Mouse (Mus musculus): ENCODE measurements around the gene Psmb8.
A peak's percentile ranks its signal among the peaks of the same experiment; 100 is the strongest.
"Not testable (repeated sequence)": the region's sequence is repeated elsewhere in the genome, so short reads cannot be mapped to it uniquely, and the experiment has no call there.

Gene Psmb8

DNA sequence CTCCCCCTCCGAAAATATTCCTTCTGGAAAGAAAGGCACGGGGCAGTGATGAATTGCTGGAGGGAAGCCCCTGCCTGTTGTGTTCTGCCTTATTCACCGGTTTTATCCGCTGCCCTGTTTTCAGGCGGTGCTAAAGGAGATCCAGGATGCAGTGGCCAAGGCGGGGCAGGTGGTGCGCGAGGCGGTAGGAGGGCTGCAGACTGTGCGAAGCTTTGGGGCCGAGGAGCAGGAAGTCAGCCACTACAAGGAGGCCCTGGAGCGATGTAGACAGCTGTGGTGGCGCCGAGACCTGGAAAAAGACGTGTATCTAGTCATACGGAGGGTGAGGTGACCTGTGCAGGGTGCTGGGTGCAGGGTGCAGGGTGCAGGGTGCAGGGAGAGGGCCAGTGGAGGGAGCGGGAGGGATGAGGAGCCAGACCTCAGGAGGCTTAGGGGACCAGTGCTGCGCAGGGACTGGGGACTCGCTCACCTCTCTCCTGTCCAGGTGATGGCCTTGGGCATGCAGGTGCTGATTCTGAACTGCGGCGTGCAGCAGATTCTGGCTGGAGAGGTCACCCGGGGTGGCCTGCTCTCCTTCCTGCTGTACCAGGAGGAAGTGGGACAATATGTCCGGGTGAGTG is 14.3 kb downstream of the Psmb8 start:
- DNase-seq (ENCODE audit: low spot score in 2 of 2): peak in 1 of 2 experiments; percentile 42

DNA sequence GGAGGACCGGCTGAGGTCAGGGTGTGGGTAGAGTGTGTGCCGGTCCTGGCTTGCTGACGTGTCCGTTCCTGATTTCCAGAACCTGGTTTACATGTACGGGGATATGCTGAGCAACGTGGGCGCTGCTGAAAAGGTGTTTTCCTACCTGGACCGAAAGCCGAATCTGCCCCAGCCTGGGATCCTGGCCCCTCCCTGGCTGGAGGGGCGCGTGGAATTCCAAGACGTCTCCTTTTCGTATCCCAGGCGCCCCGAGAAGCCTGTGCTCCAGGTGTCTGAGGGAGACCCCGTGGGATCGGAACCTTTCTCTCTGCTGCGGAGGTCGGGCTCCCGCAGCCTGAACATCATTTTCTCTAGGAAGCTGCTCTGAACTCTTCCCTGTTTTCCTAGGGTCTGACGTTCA is 16.4 kb downstream of the Psmb8 start:
- peak in 1 of 2 experiments; percentile 10 for DNase-seq (ENCODE audit: low spot score in 2 of 2)

DNA sequence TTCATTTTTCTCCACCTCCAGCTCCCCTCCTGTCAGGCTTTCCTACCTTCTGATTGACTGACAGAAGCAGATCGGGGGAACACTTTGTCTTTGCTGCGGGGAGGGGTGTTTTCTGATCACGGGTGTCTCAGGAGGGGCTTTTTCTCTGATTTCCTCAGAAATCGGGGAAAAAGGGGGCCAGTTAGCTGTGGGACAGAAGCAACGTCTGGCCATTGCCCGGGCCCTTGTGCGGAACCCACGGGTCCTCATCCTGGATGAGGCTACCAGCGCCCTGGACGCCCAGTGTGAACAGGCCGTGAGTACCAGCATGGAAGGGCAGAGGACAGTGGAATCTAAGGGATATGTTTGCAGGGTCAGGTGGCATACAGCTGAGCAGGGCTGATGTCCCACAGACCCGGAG is 17.7 kb downstream of the Psmb8 start:
- peak in 1 of 2 experiments; percentile 8 for DNase-seq (ENCODE audit: low spot score in 2 of 2)

DNA sequence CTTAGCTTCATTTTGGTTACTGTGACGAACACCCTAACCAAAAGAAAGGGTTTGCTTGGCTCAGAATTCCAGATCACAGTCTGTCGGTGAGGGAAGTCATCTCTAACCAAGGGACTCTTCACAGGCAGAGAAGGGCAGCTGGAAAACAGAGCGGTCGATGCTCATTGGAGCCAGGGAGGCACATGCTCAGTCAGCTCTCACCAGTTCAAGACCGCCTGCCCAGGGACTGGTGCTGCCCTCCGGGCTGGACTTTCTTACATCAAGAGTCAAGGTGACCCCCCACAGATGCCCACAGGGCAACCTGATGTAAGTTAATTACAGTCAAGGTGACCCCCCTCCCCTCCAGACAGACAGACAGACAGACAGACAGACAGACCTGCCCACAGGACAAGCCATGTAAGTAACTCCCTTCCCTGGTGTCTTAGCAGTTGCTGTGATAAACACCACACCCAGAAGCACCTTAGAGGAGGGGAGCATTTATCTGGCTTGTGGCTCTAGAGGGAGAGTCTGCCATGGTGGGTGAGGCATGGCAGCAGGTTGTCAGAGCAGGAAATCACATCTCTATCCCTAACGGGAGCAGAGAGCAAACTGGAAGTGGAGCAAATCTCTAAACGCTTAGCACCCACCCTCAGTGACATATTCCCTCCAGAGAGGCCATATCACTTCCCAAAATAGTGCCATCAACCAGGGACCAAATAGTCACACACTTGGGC is 19.9 kb downstream of the Psmb8 start:
- DNase-seq (ENCODE audit: low spot score in 2 of 2): peak in 1 of 2 experiments; percentile 11

DNA sequence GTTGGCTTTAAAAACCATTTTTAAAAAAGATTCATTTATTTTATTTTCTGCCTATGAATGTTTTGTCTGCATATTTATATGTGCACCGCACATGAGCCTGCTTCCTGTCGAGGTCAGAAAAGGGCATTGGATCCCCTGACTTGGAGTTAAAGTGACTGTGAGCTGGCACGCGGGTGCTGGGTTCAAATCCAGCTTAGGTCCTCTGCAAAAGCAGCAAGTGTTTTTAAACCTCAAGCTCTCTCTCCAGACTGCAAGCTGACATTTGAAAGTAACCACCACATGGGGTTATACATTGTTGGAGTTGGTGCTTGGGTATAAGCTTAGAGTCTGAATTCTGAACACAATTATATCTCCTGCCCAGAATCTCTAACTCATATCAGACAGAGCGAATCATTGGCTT is 20.5 kb downstream of the Psmb8 start:
- DNase-seq (ENCODE audit: low spot score in 2 of 2): peak in 1 of 2 experiments; percentile 9

DNA sequence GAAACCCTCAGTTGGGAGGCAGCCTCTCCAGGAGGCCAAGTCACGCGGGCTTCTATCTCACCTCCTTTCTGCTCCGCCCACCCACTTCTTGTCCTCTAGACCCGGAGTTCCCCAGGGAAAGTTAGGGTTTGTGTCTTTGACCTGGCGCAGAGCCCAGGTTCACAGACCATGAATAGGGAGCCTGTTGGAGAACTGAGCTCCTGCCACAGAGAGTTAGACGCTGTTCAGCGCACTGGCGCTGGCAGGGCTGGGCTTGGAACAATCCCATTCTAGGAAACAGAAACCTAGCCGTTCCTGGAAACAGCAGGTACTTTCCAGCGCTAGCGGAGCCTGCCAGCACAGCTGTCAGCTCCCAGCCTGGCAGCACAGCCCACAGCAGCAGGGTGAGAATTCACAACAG is 21.2 kb downstream of the Psmb8 start:
- DNase-seq (ENCODE audit: low spot score in 2 of 2): peak in 1 of 2 experiments; percentile 24

DNA sequence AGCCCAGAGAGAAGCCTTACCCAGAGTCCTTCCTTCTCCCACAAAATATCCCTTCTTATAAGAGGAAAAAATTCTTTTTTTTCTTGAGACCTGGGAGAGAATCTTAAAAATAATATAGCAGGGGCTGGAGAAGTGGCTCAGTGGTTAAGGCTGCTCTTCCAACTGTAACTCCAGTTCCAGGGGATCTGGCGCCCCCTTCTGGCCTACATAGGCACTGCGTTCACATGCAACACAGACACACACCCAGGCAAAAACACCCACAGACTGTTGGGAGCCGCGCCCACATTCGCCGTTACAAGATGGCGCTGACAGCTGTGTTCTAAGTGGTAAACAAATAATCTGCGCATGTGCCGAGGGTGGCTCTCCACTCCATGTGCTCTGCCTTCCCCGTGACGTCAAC is 21.6 kb downstream of the Psmb8 start:
- peak; percentile 62 to 84 for DNase-seq (ENCODE audit: low spot score in 2 of 2)

DNA sequence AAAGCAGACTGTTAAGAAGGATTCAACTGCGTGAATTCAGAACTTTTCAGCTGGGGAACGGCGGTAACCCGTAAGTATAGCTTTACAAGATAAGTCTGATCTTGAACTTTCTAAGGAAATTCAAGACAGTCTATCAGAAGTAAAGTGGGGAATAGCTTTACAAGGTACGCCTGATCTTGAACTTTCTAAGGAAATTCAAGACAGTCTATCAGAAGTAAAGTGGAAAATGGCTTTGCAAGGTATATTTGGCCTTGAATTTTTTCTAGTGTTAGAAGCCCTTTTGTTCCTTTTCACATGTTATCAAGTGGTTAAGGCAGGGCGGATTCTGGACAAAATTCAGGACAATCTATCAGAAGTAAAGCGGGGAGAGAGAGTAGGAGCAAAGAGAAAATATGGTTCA is 22.3 kb downstream of the Psmb8 start:
- not testable (repeated sequence) for DNase-seq (ENCODE audit: low spot score in 2 of 2)

DNA sequence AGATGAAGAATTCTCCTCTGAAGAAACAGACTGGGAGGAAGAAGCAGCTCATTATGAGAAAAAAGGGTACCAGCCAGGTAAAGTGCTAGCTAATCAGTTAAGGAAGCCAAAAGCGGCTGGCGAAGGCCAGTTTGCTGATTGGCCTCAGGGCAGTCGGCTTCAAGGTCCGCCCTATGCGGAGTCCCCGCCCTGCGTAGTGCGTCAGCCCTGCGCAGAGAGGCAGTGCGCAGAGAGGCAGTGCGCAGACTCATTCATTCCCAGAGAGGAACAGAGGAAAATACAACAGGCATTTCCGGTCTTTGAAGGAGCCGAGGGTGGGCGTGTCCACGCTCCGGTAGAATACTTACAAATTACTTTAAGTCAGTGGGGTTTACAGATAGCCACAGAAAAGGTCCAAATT is 22.9 kb downstream of the Psmb8 start:
- not testable (repeated sequence) for DNase-seq (ENCODE audit: low spot score in 2 of 2)

DNA sequence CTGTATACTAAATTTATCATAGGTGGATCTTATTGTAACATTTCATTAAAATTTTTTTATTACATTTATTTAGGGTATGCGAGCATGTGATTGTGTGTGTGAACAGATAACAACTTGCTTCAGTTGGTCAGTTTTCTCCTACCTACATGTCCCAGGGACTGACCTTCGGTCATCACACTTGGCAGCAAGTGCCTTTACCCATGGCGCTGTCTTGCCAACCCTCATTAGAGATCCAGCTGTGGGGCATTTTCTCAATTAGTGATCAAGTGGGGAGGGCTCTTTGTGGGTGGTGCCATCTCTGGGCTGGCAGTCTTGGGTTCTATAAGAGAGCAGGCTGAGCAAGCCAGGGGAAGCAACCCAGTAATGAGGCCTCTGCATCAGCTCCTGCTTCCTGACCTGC is 27.3 kb downstream of the Psmb8 start:
- peak in 1 of 2 experiments; percentile 6 for DNase-seq (ENCODE audit: low spot score in 2 of 2)

DNA sequence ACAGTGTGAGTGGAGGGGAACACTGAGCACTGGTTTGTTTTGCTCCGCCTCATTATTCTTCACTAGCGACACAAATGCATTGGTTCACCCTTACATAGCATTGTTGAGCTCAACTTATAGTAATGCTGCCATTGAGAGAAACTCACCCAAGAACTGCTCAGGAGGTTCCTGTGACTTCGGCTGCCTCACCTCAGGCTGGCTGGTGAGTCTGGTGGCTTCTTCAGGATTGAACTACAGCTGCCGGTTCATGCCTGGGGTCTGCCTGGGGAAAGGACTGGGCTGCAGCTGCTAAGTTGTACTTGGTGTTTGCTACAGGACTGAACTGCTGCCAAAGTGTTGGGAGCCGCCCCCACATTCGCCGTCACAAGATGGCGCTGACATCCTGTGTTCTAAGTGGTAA is 27.9 kb downstream of the Psmb8 start:
- DNase-seq (ENCODE audit: low spot score in 2 of 2): peak in 1 of 2 experiments; percentile 8

DNA sequence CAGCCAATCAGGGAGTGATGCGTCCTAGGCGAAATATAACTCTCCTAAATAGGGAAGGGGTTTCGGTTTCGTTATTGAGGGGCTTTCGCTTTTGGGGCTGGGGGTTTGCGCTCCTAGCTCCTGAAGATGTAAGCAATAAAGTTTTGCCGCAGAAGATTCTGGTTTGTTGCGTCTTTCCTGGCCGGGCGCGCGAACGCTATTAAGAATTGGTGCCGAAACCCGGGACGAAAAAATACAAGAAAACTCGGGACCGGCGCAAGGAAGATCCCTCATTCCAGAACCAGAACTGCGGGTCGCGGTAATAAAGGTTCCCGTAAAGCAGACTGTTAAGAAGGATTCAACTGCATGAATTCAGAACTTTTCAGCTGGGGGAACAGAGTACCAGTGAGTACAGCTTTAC is 28.4 kb downstream of the Psmb8 start:
- peak in 1 of 2 experiments; percentile 55 for DNase-seq (ENCODE audit: low spot score in 2 of 2)

DNA sequence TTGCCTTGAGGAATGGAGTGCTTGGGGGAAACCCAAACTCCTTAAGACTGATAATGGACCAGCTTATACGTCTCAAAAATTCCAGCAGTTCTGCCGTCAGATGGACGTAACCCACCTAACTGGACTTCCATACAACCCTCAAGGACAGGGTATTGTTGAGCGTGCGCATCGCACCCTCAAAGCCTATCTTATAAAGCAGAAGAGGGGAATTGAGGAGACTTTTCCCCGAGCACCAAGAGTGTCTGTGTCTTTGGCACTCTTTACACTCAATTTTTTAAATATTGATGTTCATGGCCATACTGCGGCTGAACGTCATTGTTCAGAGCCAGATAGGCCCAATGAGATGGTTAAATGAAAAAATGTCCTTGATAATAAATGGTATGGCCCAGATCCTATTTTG is 33.5 kb downstream of the Psmb8 start:
- peak in 1 of 2 experiments; percentile 10 for DNase-seq (ENCODE audit: low spot score in 2 of 2)

DNA sequence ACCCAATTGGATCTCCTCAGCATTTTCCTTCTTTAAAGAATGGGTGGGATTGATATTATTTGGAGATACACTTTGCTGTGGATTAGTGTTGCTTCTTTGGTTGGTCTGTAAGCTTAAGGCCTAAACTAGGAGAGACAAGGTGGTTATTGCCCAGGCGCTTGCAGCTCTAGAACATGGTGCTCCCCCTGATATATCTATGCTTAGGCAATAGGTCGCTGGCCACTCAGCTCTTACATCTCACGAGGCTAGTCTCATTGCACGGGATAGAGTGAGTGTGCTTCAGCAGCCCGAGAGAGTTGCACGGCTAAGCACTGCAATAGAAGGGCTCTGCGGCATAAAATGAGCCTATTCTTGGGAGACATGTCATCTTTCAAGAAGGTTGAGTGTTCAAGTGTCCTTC is 34.5 kb downstream of the Psmb8 start:
- not testable (repeated sequence) for DNase-seq (ENCODE audit: low spot score in 2 of 2)

DNA sequence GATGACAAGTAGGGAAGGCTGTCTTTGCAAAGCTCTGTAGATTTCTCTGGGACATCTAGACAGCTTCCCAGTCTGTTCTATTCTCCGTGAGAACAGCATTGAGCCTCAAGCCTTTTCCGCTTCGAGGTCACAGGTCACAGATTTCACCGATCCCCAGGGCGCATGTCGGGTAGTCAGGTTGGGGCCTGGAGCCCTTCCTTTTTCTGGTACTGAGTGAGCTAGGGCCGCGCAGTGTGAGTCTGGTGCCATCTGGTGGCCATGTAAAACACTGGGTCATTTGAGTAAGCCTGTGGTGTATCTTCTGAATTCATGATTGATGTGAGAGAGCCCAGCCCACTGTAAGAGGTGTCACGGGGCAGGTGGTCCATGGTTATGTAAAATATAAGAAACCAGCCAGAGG is 37.4 kb downstream of the Psmb8 start:
- DNase-seq (ENCODE audit: low spot score in 2 of 2): peak; percentile 59 to 88

DNA sequence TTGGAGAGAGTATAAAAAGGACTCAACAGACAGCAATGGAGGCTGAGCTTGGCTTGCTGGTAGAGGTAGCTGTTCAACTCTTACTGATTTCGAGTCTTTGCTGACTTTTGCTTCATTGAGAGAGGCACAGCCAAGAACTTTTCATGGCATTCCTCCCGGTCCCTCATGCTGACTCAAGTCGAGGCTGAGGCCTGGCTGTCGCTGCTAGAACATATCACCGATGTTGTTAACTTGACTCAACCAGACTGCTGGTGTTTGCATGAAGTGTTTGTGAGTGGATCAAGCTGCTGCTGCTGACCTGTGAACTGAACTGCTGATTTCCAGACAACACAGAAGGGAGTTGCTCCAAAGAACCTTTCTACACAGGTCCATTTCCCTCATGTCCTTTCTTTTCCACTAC is 39.2 kb downstream of the Psmb8 start:
- peak in 1 of 2 experiments; percentile 12 for DNase-seq (ENCODE audit: low spot score in 2 of 2)

DNA sequence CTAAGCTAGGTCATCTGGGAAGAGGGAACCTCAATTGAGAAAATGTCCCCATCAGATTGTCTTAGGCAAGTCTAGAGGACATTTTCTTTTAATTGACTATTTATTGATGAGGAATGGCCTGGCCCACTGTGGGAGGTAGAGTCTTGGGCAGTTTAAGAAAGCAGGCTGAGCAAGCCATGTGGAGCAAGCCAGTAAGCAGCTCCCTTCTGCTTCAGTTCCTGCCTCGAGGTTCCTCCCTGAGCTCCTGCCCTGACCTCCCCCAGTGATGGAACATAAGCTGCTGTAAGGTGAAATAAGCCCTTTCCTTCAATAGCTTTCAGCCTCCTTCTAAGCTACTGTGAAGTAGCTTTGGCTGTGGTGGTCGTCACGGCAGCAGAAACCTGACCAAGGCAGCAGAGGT is 40.2 kb downstream of the Psmb8 start:
- DNase-seq (ENCODE audit: low spot score in 2 of 2): peak in 1 of 2 experiments; percentile 6

DNA sequence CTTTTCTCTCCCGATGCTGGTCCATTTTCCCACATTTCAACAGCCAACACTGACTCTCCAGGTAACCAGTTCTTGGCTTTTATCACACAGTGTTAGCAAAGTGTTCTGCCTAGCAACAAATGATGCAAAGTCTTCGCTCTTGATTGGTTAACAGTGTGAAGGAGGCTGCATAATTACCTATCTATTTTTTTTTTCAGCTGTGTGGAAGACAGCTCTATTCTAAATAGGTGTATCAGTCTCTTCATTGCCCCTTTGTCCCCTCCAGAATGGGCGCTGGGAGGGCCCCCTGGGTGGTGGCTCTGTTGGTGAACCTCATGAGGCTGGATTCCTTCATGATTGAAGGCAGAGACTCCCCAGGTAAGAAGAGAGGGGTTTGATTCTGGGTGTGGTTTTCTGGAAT is 41.2 kb downstream of the Psmb8 start, which contains the start of gene H2-Ob:
Gene H2-Ob (plus strand): TSS at position 198 of the 400 bp plus-strand sequence.
- peak in 1 of 2 experiments; percentile 68 for DNase-seq (ENCODE audit: low spot score in 2 of 2)

DNA sequence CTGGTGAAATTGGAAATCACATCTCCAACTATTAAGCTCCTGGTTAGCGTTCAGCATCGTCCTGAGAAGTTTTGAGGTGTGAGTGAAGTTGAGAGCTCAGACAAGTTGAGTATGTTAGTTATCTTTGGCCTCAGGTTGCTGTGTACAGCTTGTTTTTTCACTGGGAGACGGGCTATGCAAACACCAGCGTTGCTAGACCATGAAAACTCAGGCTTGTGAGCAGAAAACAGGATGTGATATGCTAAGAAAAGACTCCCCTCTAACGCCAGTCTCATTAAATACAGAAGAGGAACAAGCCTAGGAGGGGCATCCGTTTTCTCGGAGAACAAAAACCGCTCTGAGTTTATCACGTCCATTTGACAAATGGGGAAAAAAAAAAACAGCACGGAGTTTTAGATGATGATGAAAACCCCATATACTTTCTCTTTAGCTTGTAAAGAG is 42.1 kb downstream of the Psmb8 start:
- peak in 1 of 2 experiments; percentile 33 for DNase-seq (ENCODE audit: low spot score in 2 of 2)

DNA sequence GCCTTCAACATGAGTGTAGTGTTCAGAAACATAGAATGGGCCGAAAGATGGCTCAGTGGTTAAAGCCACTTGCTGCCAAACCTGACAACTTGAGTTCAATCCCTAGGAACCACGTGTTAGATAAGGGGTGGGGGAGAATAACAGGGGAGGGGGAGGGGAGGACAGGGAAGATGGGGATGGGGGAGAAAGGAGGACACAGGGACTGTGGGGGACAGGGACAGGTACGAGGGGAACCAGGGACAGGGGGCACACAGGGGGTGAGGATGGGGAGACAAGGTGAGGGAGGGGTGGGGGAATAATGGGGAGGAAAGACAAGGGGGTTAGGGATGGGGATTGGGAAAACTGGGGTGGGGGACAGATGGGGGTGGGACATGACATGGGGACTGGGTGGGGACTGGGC is 42.8 kb downstream of the Psmb8 start:
- DNase-seq (ENCODE audit: low spot score in 2 of 2): peak in 1 of 2 experiments; percentile 9

DNA sequence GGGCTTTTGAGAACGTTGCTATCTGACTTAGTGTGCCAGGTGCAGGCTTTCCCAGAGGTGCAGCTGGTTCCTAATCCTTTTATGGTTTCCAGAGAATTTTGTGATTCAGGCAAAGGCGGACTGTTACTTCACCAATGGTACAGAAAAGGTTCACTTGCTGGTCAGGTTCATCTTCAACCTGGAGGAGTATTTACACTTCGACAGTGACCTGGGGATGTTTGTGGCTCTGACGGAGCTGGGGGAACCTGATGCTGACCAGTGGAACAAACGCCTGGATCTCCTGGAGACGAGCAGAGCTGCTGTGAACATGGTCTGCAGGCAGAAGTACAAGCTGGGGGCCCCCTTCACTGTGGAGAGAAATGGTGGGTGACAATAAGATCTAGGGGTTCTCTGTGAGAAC is 43.4 kb downstream of the Psmb8 start:
- DNase-seq (ENCODE audit: low spot score in 2 of 2): peak in 1 of 2 experiments; percentile 13

DNA sequence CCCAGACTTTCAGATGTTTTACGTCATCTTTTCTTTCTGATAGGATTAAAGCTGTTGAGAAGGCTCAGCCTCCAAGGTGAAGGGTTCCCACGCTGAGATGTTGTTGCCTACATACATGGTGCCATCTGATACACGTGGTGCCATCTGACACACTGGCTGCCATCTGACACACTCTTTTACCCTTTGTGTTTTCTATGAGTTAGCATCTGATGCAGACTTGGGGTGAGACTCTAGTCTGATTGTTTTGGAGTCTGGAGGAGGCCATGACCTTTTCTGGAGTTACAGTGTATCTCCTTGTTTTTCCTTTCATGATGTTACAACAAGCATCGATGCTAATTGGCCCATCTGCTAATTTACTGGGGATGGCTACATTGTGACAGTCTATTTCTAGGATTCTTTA is 47.1 kb downstream of the Psmb8 start:
- peak in 1 of 2 experiments; percentile 2 for DNase-seq (ENCODE audit: low spot score in 2 of 2)

DNA sequence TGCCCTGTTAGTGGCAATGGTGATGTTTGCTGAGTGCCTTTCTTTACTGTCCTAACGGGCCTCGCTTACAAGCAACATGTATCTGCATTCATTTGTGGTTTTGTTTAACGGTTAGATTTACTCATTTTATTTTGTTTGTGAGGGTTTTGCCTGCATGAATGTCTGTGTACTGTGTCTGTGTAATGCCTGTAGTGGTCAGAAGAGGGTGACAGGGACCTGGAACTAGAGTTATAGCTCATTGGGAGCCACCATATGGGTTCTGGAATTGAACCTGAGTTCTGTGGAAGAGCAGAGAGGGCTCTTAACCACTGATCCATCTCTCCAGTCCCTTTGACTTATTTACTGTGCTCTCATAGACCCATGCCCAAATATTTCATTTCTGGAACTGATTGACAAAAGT is 49.5 kb downstream of the Psmb8 start:
- peak in 1 of 2 experiments; percentile 20 for DNase-seq (ENCODE audit: low spot score in 2 of 2)
